Mouse (Mus musculus) 3T3-L1 (cell line): Measurements from ENCODE around the gene Ffar2.
A peak's percentile ranks its signal among the peaks of the same experiment; 100 is the strongest.

Experiments
- DNase-seq: peaks from one replicate; pipeline ENCODE4 v3.0.0-alpha.2; 2015; ENCODE audit warnings: low read depth, low spot score

Ffar2 gene

DNA sequence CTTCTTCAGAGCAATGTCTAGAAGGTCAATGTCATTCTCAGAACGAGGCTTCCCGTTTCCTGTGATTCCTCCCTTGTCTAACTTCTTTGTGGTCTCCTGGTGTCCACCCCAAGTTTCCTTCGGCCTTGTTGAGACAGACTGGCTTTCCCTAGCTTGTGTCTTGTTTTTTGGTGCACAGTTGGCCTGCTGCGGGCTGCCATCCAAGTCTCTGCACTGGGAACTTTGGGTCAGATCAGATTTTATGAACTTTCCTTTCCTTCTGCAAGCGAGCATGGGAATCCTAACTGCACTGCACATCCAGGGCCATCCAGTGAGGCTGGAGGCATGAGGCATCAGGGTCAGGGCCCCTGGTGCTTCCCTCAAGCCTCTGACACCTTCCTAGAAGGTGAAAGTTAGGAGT, 2.0 kb downstream of the Ffar2 start:
- DNase-seq = no peak

DNA sequence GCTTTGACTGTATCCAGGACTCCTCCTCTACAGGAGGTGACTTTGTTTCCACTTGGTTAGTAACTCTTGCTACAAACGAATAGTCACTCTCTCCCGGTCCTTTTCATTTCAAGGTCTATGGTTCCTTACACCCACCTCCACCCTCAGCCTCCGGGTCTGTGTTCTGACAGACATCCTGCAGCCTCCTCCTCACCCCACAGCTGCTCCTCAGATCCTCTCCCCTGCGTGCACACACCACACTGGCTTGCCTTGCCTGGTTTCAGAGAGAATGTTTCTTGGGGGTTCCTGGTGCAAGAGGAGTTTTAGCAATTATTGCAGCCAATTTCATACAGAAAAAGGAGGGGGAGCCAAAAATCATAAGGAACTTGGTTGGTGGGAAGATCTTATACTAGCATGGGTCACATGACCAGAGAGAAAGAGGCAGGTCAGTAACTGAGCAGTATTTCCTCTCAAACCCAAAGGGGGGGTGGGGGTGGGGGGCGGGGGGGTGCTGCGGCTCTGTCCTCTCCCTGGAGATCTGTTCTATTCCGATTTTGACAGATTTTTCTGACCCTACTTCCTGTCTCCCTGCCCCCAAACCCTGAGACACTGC, 2.6 kb downstream of the Ffar2 start:
- no peak for DNase-seq

DNA sequence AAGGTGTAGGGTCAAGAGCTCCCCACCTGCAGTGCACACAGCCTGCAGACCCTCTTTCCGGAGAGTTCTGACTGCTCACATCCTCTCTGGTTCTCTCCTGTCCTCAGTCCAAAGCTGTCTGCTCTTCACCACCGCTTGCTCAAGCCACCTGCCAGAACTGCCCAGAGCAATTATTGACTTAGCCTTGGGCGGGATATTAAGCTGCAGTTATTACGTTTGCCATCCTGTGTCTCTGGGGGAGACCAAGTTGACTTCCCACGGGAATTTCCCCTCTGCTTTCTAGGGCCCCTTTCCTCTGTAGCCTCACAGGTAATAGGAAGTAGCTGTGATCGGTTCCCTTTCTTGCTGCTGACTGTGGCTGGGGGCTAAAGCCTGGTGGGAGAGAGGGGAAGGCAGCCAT, 3.4 kb downstream of the Ffar2 start:
- DNase-seq = no peak

DNA sequence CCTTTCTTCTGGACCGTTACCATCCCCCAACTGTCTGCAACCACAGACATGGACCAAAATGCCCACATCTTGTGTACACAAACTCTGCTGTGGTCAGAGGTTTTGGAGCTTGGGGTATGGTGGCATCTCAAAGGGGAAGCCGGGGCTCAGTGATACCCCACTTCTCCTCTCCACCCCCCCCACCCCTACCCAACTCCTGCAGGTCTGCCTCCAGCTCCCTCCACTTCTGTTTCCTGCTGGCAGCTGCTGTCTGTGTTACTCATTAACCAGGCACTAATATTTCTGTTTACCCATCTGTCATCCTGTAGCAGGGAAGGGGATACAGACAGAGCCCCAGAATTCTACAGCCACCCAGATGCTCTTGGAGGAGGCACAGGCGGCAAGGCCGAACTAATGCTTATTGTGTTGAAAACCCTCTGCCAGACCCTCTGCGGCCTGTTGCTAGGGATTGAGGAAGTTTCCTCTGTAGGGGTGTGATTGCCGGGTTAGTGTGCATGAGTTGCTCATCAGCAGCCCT, 11.2 kb downstream of the Ffar2 start:
- no peak for DNase-seq

DNA sequence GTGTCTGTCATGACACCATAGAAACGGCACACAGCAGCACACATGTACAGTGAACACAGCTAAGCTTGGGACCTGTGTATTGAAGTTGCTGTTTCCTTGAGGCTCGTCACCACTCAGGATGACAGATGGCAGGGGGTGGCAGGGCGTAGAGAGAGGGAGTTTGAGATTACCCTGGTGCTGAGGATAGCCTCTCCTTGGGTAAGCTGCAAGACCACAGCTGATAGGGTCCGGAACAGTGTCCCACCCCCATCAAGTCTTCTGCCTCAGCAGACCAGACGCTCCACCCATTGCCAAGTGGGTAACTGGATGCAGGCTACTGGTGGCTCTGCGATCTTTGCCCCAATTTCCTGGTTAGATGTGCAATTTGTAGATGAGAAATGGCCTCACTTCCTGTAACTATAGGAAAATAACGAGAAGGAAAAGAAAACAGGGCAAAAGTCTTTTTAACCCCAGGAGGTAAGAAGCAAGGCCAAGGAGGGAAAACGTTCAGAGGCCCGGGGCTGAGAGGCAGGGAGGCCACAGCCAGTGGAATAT, 11.8 kb downstream of the Ffar2 start:
- DNase-seq = no peak

DNA sequence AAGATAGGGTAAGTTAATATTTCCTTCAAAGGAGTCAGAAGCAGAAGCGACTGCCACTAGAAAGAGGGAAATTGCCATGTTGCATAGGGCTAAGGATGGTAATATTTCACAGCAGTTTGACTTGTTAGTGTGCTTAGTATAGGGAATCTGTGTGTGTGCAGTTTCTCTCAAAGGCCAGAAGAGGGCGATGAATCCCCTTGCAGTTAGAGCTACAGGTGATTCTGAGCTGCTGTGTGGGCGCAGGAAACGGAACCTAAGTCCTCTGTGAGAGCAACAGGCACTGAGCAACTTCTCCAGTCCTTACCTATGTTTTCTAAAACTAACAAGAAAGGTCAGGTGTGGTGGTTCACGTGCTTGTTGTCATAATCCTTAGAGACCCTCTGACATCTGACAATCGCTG, 13.3 kb downstream of the Ffar2 start:
- DNase-seq = no peak

DNA sequence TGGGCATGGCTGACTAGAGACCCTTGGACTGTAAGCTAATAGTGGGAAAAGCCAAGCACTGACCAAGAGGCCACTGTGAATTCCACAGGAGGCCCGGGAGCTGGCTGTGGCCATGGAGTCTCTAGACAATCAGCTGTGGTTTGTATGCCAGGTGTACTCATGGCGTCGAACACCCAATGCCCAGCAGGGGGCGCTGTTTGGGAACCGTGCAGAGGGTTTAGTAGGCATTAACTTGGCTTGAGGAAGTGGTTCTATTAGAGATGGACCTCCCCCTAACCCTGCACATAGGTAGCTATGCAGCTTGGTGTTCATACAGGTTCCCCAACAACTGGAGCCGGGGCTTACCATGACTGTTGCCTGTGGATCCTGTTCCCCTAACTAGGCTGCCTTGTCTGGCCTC, 17.7 kb downstream of the Ffar2 start:
- DNase-seq = peak; percentile 2

DNA sequence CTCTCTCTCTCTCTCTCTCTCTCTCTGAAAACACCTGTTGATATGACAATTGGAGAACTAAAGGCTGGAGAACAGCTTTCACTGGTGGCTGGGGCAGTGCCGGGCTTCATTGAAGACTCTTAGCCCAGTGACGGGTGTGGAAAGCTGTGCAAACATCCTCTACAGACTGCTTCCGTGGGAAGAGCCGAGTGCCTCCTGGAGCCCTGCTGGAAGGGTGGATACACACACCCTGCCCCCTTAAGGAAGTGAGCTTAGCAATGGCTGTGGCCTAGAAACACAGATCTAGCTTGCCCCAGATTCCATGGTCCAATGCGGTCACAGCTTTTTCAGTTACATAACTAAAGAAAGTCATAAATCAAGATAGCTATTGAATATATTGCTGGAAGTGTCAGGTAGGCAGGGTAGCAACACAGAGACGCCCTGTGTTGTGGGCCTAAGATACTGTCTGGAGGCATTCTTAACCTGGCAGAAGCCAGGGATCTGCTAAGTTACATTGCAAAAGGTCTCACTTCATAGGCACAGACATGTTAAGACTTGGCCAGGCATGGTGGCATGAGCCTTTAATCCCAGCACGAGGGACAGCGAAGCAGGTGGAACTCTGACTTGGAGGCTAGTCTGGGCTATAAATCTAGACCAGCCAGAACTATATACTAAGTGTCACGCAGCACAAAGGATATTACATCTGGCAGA, 19.4 kb downstream of the Ffar2 start:
- DNase-seq = no peak

DNA sequence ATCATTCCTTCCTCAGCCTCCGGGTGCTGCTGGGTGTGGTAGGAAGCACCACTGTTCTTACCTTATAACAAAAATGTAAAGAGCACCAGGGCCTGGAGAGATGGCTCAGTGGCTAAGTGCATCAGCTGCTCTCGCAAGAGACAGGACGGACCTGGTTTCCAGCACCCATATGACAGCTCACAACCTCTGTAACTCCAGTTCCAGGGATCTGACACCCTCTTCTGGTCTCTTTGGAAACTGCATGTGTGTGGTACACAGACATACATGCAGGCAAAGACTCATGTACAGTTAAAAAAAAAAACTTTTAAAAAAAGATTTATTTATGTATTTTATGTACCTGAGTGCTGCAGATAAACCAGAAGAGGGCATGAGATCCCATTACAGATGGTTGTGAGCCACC, 20.3 kb downstream of the Ffar2 start:
- DNase-seq = no peak

DNA sequence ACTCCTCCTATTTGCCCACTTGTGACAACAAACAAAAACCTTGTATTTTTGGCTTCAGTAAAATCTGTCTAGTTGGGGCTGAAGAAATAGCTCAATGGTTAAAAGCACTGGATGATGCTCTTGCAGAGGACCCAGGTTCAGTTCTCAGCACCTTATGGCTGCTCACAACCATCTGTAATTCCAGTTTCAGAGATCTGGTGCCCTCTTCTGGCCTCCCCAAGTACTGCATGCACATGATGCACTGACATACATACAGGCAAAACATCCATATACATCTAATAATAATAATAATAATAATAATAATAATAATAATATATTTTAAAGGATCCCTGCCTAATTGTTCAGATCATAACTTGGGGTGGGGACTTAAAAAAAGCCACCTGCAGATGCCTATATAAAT, 22.9 kb downstream of the Ffar2 start:
- DNase-seq = no peak

DNA sequence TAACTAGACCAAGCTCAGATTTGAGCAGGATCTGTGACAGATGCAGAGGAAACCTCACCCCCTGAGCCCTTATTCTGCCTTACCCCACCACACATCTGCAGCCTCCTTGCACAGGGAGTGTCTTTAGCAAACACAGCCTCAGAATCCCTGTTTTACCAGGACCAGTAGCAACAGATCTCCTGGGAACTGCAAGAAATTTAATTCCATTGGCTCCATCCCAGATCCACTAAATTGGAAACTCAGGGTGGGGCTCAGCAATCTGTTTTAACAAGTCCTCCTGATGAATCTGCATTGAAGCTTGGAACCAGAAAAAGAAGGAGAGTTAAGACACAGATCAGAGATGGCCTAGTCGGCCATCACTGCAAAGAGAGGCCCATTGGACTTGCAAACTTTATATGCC, 26.8 kb downstream of the Ffar2 start:
- DNase-seq = no peak

DNA sequence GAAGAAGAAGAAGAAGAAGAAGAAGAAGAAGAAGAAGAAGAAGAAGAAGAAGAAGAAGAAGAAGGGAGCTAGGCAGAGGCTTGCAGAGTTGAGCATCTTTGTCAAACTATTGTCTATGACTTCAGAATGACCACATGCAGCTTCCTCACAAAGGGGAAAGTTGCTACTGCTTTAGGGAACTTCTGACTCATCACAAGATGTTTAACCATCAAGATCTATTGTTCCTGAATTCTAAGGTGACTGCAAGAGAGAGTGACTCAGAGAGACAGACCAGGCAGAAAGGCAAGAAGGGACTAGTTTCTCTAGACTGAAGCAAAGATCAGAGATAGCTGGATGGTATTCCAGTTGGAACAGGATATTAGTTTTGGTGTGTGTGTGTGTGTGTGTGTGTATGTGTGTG, 28.7 kb downstream of the Ffar2 start:
- peak; percentile 13 for DNase-seq

DNA sequence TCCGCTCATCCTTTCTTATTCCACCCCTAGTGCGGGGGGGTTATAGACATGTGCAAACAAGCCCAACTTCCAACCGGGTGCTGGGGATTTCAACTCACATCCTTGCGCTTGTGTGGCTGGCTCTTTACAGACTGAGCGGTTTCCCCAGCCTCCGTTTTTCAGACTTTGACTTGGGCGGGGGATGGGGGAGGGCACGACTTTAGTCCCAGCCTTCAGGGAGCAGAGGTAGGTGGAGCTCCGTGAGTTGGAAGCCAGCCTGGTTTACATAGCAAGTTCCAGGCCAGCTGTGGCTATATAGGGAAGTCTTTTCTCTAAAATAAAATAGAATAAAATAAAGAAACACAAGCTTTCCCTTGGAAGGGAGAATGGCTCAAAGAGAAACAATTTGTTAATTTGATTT, 31.7 kb downstream of the Ffar2 start:
- DNase-seq = no peak

DNA sequence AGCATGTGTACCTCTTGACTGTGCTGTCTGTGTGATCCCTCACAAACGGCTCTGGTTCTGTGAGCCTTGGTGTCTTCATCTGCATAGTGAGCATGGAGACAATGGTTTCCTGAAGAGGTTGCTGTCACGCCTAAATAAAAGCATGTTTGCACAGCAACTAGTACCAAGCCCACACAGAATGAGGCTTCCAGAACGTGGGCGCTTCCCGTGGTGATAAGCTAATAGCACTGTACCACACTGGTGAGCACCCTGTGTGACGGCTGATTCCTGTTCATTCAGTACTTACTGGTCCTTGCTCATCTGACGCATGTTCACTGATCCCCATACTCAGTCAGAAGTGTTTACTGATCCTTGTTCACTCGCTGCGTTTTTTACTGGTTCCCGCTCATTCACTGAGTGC, 33.4 kb downstream of the Ffar2 start:
- DNase-seq = no peak

DNA sequence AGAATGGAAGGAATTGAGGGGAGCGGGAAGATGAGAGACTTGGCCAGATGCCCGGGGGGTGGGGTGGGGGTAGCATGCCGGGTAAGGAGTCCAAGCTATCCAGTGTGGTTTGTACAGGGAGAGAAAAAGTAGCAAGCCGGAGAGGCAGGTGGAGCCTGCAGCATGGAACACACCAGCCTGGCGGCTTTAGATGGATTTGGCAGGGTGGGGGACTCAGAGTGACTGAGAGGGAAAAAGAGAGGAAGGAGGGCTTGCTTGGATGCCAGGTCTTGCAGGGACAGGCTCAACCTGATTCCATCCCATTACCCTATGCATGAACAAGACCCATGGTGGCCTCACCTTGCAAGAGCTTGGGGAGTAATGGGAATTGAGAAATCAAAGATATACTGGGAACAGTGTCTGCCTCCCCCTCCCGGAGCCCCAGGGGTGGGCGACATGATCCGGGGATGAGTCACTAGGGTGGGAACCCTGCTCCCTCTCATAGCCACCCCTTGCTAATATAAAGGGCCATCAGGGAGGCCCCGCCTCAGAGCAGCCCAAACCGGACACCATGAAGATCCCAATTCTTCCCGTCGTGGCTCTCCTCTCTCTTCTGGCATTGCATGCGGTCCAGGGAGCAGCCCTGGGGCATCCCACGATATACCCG, 36.1 kb downstream of the Ffar2 start, which contains the start of gene Krtdap:
Gene Krtdap (plus strand): TSS at position 520 of the 646 bp plus-strand sequence.
- DNase-seq = no peak

DNA sequence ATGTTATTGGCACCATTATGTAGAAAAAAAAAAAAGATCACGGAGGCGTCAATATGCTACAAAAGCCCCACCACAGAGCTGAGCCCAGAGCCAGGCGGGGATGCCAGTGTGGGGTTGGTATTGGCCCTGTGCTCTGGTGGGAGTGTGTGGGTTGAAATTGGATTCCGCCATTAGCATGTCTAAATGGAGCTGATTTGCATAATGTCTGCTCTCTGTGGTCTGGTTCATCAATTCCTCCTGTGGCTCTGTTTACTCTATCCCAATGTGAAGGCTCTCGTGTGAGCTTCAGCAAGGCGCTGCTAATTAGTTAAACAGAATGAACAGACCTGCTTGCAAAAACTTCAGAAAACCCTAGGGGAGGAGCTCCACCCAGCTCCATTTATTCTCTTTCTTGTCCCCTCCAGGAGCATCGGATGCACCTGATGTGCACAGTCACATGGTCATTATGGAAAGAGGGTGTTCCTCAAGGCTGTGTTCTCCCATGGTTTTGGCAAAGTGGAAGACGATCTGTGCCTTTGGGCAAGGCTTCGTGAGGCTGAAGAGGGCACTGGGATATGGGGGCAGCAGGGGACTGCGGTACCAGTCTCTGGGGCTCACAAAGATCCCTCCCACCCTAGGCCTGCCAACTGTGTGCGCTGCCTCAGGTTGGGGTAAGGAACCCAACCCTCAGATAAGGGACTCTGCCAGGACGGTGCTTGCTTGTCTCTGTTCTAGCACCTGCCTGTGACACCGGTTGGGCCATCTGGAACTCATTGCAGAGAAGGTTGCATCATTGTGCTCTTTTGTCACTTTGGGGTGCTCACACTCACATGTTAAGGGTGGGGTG, 37.6 kb downstream of the Ffar2 start:
- no peak for DNase-seq

DNA sequence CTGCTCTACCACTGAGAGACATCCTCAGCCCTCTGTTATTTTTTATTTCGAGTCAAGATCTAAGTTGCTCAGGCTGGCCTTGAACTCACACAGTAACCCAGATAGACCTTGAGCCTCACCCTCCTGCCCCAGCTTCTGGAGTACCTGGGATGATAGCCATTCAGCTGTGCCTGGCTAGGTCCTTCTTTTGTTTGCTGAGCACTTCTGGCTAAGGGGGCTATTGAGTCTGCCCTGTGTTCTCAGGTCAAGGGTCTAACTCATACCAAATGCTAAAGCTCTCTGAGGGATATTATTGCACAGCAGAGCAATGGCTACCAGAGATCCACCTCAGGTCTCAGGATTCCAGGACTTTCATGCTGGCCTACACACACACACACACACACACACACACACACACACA, 38.4 kb downstream of the Ffar2 start:
- no peak for DNase-seq

DNA sequence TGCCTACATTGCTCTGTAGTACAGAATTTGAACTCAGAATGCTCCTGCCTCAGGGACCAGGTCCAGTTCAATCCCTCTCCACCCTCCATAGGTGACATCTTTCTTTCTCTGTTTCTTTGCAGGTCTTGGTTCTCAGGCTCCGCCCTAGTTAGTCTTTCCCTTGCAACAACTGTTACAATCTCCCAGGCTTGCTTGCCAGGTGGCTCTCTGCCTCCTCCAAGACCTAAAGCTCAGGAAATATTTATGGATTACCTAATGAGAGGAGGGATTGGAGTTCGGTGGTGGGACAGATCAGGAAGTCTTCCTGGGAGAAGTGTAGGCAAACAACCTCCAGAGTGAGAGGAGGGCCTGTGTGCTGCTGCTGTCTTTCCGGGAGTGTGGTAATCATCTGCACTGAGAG, 40.9 kb downstream of the Ffar2 start:
- no peak for DNase-seq

DNA sequence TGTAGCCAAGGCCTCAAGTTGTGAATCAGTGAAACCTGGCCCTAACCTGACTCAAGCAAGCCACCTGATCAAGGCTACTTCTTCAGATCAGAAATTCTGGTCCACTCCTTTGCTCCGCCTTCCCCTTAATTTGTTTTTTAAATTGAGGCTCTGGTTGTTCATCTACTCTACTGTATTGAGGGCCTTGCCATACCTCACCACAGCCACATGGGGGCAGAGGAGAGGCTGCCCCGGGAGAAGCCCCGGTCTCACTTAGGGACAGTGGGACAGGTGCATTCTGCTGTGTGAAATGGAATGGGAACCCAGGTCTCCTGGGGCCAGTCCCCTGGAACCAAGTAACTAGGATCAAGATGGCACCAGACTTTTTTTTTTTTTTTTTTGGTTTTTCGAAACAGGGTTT, 41.8 kb downstream of the Ffar2 start:
- no peak for DNase-seq

DNA sequence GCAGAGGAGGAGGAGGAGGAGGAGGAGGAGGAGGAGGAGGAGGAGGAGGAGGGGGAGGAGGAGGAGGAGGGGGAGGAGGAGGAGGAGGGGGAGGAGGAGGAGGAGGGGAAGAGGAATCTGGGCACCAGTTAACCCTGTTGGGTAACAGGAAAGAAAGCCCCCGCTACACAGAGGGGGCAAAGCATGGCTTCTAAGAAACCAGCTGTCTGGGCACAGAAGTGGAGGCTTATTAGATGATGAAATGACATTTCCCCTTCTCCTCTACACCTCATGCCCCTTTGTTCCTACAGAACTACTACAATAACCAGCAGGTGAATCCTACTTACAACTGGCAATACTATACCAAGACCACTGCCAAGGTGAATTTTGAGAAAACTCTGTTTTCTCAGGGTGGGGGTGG, 45.7 kb downstream of the Ffar2 start:
- no peak for DNase-seq

DNA sequence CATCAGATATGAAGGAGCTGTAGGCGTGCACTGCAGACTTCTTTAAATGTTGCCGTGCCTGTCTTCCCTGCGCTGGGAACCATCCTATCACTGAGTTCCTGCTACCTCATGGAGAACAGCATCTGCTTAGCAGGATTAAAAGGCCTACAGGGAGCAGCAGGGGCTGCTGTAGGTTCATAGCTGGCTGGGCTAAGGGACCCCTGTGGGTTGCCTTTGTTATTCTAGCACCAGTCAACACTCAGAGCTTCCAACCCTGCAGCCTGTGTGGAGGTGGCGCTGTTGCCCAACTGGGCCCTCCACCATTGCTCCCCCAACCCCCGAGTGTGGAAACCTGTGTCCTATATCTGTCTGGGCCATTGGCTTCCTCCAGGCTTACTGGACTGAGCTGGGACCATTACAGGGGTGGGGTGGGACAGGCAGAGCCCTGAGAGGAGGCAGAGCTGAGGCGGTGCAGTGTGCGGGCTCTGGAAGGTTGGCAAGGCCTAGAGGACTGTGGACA, 46.4 kb downstream of the Ffar2 start:
- DNase-seq = no peak

DNA sequence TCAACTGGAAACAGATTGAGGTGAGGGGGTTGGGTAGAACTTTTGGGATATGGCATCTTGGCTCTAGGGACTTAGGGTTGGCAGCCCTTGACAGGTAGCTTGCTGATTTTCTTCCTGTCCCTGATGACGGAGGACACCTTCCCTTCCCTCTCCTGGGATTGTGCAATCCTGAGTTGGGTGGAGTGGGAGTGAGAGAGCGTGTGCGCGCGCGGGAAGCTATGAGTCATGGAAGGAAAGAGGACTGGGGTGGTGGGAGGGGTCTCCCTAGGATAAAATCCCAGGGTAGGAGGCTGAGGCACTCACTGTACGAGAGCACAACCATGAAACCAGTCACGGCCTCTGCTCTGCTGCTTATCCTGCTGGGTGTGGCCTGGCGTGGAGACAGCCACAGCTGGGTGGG, 47.5 kb downstream of the Ffar2 start:
- no peak for DNase-seq
